Mouse (Mus musculus) kidney, postnatal 0 days (tissue): ENCODE measurements around the gene Snx13. TPM values are rescaled to one million over a fixed set of nuclear protein-coding genes. Genes with fewer than 3 reads are reported as not detected.

Experiments
- ATAC-seq: fragments of 200-750 bp; cut with Nextera tagmentation; replicated peaks from 2 replicates; pipeline ENCODE4 v1.8.0; 2017; ENCODE audit warnings: low read depth, moderate number of reproducible peaks, moderate TSS enrichment, moderate library complexity; ENCODE audit not compliant: low FRiP score
- DNase-seq: peaks from one replicate; pipeline ENCODE4 v3.0.0-alpha.2; 2016; ENCODE audit warnings: low spot score
- H3K27ac ChIP-seq: fragments of 300-500 bp; sonication (generic); 2 replicates; pipeline ENCODE4 v1.5.1; 2014; ENCODE audit warnings: mild to moderate bottlenecking
- H3K27me3 ChIP-seq: fragments of 300-500 bp; sonication (generic); 2 replicates; pipeline ENCODE4 v1.6.1; 2014; ENCODE audit warnings: low read length, mixed read lengths; ENCODE audit not compliant: insufficient read depth
- H3K36me3 ChIP-seq: fragments of 300-500 bp; sonication (generic); 2 replicates; pipeline ENCODE4 v1.6.1; 2014; ENCODE audit warnings: low read length, mixed read lengths; ENCODE audit not compliant: insufficient read depth
- H3K4me1 ChIP-seq: fragments of 300-500 bp; sonication (generic); replicated peaks from 2 replicates; pipeline ENCODE4 v1.6.1; 2014; ENCODE audit warnings: antibody characterized with exemption, low read length, mixed read lengths; ENCODE audit not compliant: insufficient read depth
- H3K4me2 ChIP-seq: fragments of 300-500 bp; sonication (generic); 2 replicates; pipeline ENCODE4 v1.6.1; 2014; ENCODE audit warnings: mild to moderate bottlenecking, low read length, moderate library complexity, mixed read lengths
- H3K4me3 ChIP-seq: fragments of 300-500 bp; sonication (generic); replicated peaks from 2 replicates; pipeline ENCODE4 v1.5.1; 2014; ENCODE audit warnings: low read depth, low read length
- H3K9ac ChIP-seq: fragments of 300-500 bp; sonication (generic); 2 replicates; pipeline ENCODE4 v1.6.1; 2014; ENCODE audit warnings: low read depth, low read length
- H3K9me3 ChIP-seq: fragments of 300-500 bp; sonication (generic); replicated peaks from 2 replicates; pipeline ENCODE4 v1.6.1; 2016; ENCODE audit warnings: low read length, inconsistent platforms, mixed read lengths
- CTCF ChIP-seq: IDR thresholded peaks from 2 replicates; pipeline ENCODE4 v1.5.1; 2016; ENCODE audit warnings: antibody characterized with exemption, low read depth, mild to moderate bottlenecking, moderate library complexity
- WGBS: fragments of 180-500 bp; shearing (Covaris S2); extraction: QIAGEN DNeasy Blood & Tissue Kit; methylation state at CpG from one replicate; pipeline ENCODE4 v1.1.7; 2014; 5-methylcytosine and 5-hydroxymethylcytosine counted together
- polyA plus RNA-seq: library from polyadenylated mRNA; unstranded; fragments of >200 nt; fragmentation: Nextera tagmentation; extraction: Ambion mirVana; gene quantifications from 2 replicates; pipeline ENCODE4 v1.2.1, GENCODE M21; 2015

The Snx13 gene
- polyA plus RNA-seq, 1 experiment from 2014 or later = 28.1 TPM

- H3K9ac ChIP-seq = no peak overlapping the region
- H3K27me3 ChIP-seq = no peaks in the 10 kb centered on the region
- no peak overlapping the region for H3K4me3 ChIP-seq
- no peaks in the 10 kb centered on the region for H3K9me3 ChIP-seq
- no peaks in the 10 kb centered on the region for H3K36me3 ChIP-seq
- no peak overlapping the region for H3K27ac ChIP-seq
- H3K4me2 ChIP-seq = no peak overlapping the region
- DNase-seq (no peak), ATAC-seq (no peak)
- no peaks in the 10 kb centered on the region for H3K4me1 ChIP-seq
- 72% methylated on average over 3 of the region's 3 CpGs for WGBS
- TF ChIP-seq CTCF = no peak
These were observed 29.0 kb downstream of the Snx13 start for GRCm38 (mm10) chr12:35075993-35076392.

GRCm38 (mm10) chr12:35123549-35123948 lies 76.6 kb downstream of the Snx13 start:
- no peaks in the 10 kb centered on the region for H3K4me1 ChIP-seq
- no peak overlapping the region for H3K27ac ChIP-seq
- DNase-seq = no peak
- no peaks in the 10 kb centered on the region for H3K9me3 ChIP-seq
- no peak overlapping the region for H3K4me3 ChIP-seq
- ATAC-seq = no peak
- no peak overlapping the region for H3K4me2 ChIP-seq
- 64% methylated on average over 3 of the region's 3 CpGs for WGBS
- no peak for TF ChIP-seq CTCF
- H3K27me3 ChIP-seq = no peaks in the 10 kb centered on the region
- no peak overlapping the region for H3K9ac ChIP-seq
- peaks cover 11% of the 10 kb centered on the region; the same call in 1 of the 2 replicates for H3K36me3 ChIP-seq

- DNase-seq = no peak
- Histone ChIP-seq H3K9me3 (no peaks in the 10 kb centered on the region), H3K4me2 (no peak overlapping the region), H3K4me3 (no peak overlapping the region), H3K27ac (no peak overlapping the region), H3K4me1 (no peaks in the 10 kb centered on the region), H3K36me3 (0 out of 2 replicates have a peak, but pooled peaks cover under 1% of the 10 kb centered on the region), H3K9ac (no peak overlapping the region), H3K27me3 (no peaks in the 10 kb centered on the region)
- TF ChIP-seq CTCF = no peak
- no peak for ATAC-seq
- WGBS = 65% methylated on average over 4 of the region's 4 CpGs
These were observed 106.2 kb downstream of the Snx13 start for GRCm38 (mm10) chr12:35153186-35153585.

- no peak overlapping the region for H3K4me3 ChIP-seq
- H3K27me3 ChIP-seq = no peaks in the 10 kb centered on the region
- no peak overlapping the region for H3K27ac ChIP-seq
- DNase-seq = no peak
- TF ChIP-seq CTCF = no peak
- no peaks in the 10 kb centered on the region for H3K36me3 ChIP-seq
- ATAC-seq = no peak
- H3K9ac ChIP-seq = no peak overlapping the region
- no peaks in the 10 kb centered on the region for H3K4me1 ChIP-seq
- H3K9me3 ChIP-seq = no peaks in the 10 kb centered on the region
- no peak overlapping the region for H3K4me2 ChIP-seq
- WGBS = 52% methylated on average over 3 of the region's 3 CpGs
These were observed 107.2 kb downstream of the Snx13 start for GRCm38 (mm10) chr12:35154149-35154548.

- H3K27ac ChIP-seq = no peak overlapping the region
- no peaks in the 10 kb centered on the region for H3K36me3 ChIP-seq
- H3K4me3 ChIP-seq = no peak overlapping the region
- no peaks in the 10 kb centered on the region for H3K27me3 ChIP-seq
- no peaks in the 10 kb centered on the region for H3K9me3 ChIP-seq
- H3K9ac ChIP-seq = no peak overlapping the region
- no peak for TF ChIP-seq CTCF
- 55% methylated on average over 4 of the region's 4 CpGs for whole genome bisulfite sequencing
- no peak for DNase-seq
- no peaks in the 10 kb centered on the region for H3K4me1 ChIP-seq
- no peak for ATAC-seq
- no peak overlapping the region for H3K4me2 ChIP-seq
These were observed 110.3 kb downstream of the Snx13 start for GRCm38 (mm10) chr12:35157237-35157636.

GRCm38 (mm10) chr12:35161690-35162089 lies 114.7 kb downstream of the Snx13 start:
- Histone ChIP-seq H3K27ac (no peak overlapping the region), H3K27me3 (no peaks in the 10 kb centered on the region), H3K9ac (no peak overlapping the region), H3K9me3 (no peaks in the 10 kb centered on the region), H3K4me3 (no peak overlapping the region), H3K4me1 (no peaks in the 10 kb centered on the region), H3K36me3 (no peaks in the 10 kb centered on the region), H3K4me2 (no peak overlapping the region)
- DNase-seq = no peak
- 62% methylated on average over 4 of the region's 4 CpGs for WGBS
- ATAC-seq = no peak
- peak; percentile 30; the same call in 1 of the 2 replicates for TF ChIP-seq CTCF

- H3K4me2 ChIP-seq = no peak overlapping the region
- ATAC-seq (no peak), DNase-seq (no peak)
- no peaks in the 10 kb centered on the region for H3K9me3 ChIP-seq
- WGBS = 89% methylated on average over 4 of the region's 4 CpGs
- no peaks in the 10 kb centered on the region for H3K27me3 ChIP-seq
- no peaks in the 10 kb centered on the region for H3K4me1 ChIP-seq
- H3K4me3 ChIP-seq = no peak overlapping the region
- H3K27ac ChIP-seq = no peak overlapping the region
- TF ChIP-seq CTCF = no peak
- H3K9ac ChIP-seq = no peak overlapping the region
- no peaks in the 10 kb centered on the region for H3K36me3 ChIP-seq
These were observed 123.3 kb downstream of the Snx13 start for GRCm38 (mm10) chr12:35170275-35170674.
